Mouse (Mus musculus): ENCODE measurements around the gene Ccnl1.

DNA sequence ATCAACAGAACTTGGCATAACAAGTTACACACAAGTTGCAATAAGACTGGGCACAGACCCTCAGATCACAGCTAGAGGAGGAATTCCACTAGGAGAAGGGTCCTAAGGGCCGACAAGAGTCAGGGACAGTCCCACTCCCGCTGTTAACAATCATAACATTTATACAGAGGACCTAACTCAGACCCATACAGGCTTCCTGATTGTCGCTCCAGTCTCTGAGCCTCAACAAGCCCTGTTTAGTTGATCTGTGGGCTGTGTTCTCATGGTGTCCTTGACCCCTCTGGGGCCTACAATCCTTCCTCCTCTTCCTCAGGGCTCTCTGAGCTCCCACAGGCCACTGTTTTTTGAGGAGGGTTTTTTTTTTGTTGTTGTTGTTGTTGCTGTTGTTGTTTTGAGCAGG is 18.2 kb upstream of the Ccnl1 start:
- no peak for TF ChIP-seq CTCF (IDR thresholded peaks at IDR 0.05)
- no peak for TF ChIP-seq EP300 (IDR thresholded peaks at IDR 0.05; ENCODE audit: insufficient read depth, low read depth, low read length)

Measured in heart, adult 2 months (tissue).